Mouse (Mus musculus): ENCODE results near the gene Olfr292.

Olfr292 gene

DNA sequence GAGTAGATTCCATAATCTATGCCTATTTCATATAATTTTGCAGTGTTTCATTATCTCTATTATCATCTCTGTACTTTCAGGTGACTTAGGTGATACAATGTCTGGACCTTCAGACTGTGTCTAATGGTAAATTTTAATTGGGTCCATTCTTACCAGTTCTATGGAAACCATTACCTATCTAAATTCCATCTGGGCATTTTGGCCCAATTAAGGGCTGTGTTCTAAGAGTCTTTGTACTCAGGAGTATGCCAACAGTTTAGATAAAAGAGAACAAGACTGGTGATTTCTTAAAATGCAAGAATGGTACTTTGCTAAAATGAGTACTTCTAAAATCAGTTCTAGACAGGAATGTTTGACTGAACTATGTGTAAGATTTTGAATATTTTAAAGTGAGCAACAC lies at the start of gene Olfr292:
Olfr292 (plus strand) TSS at position 301 of the 400 bp plus-strand sequence.
- no peak for DNase-seq

DNA sequence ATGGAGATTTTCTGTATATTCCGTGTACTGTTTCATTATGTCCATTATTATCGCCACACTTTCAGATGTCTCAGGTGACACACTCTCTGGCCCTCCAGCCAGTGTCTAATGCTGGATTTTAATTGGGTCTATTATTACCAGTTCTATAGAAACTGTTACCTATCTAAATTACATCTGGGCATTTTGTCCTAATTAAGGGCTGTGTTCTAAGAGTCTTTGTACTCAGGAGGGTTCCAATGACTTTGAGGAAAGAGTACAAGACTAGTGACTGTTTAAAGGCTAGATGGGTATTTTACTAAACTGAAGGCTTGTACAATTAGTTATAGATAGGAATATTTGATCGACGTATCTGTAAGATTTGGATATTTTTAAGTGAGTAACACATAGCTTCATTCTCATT lies 39.4 kb upstream of the Olfr292 start, which contains the start of gene Olfr293:
Olfr293 (plus strand) TSS at position 301 of the 400 bp plus-strand sequence.
- DNase-seq: no peak

DNA sequence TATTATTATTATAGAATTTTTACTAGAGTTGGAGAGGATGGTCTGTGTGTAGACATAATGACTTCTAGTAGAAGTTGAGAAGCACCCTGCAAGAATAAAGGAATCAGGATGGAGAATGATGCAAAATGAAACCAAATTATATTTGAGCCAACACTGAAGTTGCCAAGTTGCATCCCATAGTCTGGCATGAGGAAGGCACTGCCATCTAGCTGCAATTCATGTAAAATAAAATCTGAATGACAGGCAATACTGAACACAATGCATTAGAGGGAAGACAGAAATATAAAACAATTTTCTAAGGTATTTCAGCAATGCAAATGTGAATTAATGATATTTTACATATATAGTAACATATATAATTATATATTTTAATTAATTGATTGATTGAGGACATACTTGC lies 36.9 kb downstream of the Olfr292 start:
- DNase-seq: peak; percentile 1

All from cerebellum, postnatal 10 days (tissue).